Mouse (Mus musculus): ENCODE data around the gene Trim6.
"Not testable (repeated sequence)": the region's sequence is repeated elsewhere in the genome, so short reads cannot be mapped to it uniquely, and the experiment has no call there.

The Trim6 gene

GRCm38 (mm10) chr7:104218701-104219569 lies at the start of gene Trim6:
TSS of gene Trim6 (plus strand) at chr7:104218793.
- no peak for DNase-seq (ENCODE audit: low read depth in 1 of 2, low spot score in 2 of 2)

DNA sequence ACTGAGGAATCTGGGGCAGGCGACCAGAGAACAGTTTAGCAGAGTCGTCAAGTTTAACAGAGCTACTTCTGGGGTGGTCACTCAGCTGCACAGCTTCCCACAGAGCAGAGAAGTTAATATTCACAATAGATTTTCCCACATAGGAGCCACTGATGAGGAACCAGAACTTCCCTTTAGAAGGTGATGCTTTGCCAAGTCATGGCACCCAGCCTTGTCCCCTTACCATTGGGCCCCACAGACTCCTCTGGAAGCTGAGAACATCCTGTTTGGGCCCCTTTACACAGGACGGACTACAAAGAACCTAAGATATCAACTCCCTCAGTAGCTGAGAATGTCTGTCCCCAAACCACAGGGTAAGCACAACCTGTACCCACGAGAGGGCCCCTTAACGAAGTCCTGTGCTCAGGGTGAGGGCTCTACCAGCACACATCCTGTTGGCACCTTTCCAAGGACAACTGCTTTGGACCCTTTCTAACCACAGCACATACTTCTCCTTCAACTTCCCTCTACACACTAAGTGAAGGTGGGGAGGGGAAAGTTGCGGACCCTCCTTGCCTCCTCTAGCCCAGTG lies 48.9 kb upstream of the Trim6 start:
- DNase-seq (ENCODE audit: low read depth in 1 of 2, low spot score in 2 of 2), result no peak

DNA sequence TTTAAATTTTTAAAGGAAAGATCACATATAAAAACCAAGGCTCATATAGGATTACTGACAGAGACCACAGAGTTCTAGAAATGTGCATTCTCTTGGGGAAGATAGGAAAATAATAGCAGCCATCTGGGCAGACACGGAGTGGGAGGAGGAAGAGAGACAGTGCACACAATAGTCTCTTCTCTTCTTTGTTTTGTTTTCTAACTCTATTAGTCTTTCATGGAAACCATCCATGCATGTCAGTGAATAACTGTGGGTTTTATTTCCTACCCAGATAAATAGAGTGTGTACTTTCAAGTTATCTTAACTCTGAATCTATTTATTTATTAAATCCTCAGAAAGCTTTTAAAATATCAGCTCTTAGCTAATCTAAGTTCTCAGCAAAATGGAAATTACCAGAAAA lies 43.5 kb upstream of the Trim6 start:
- DNase-seq (ENCODE audit: low read depth in 1 of 2, low spot score in 2 of 2), result no peak

DNA sequence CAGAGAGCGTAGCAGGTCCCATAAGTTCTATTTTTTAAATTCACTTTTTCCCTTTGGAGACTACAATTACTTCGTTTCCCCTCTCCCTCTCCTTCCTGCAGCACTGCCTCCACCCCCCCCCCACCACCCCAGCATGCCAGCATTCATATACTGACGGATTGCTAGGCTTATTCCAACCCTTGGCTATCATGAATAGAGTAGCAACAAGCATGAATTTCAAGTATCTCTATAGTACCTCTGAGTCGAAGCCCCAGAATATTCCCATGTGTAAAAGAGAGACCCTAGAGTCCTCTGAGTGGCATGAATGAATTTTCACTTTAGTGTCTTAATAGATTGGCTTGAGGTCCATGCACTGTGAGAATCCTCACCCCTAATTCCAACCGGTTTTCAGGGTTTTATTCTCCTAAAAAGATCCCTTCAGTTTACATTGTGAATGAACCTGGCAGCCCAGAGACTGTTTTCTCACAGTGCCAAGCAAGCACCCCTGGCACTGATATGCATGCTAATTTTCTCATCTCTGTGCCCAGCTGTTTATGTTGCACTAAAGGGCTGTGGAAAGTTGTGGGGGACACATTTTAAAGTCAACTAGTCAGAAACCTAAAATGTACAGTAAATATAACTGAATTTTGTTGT lies 40.1 kb upstream of the Trim6 start:
- DNase-seq (ENCODE audit: low read depth in 1 of 2, low spot score in 2 of 2), result no peak

GRCm38 (mm10) chr7:104179074-104179473 lies 39.5 kb upstream of the Trim6 start:
- no peak for DNase-seq (ENCODE audit: low read depth in 1 of 2, low spot score in 2 of 2)

DNA sequence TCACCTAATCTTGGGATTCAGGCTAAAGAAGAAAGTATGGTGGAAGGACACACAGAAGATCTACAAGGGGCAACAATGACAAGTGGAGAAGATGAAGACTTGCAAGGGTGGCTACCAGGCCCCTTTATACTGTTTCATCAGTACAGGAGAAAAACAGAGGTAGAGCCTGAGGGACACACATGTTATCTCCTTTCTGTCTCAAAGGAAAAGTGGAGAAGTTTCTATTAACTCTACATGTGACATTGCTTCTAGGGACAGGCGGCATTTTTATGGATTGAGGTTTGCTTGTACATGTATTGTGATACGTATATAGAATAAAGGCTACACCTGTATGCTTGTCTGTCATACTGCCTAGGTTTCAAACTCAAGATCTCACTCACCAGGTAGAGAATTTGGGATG lies 35.3 kb upstream of the Trim6 start, which contains the start of gene Olfr648:
TSS of gene Olfr648 (minus strand) at position 101 of the 400 bp plus-strand sequence.
- no peak for DNase-seq (ENCODE audit: low read depth in 1 of 2, low spot score in 2 of 2)

GRCm38 (mm10) chr7:104191275-104191674 lies 27.3 kb upstream of the Trim6 start:
- DNase-seq (ENCODE audit: low read depth in 1 of 2, low spot score in 2 of 2), result no peak

DNA sequence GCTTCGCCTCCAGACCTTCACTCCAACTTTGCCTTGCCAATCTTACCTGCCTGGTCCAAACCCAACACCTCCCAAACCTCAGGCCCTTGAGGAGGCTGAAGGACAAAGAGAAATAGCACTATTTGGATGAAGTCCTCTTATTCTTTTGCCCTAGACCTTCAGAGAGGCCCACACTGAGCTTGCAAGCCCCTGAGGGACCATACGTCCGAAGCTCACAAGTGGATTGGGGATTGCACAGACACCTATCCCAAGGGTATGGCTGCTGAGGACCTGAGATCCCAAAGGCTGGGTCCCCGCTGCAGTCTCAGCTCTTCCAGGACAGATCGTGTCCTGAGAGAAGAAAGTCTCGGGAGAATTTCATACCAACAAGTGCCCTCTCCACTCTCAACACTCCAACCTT lies 22.7 kb upstream of the Trim6 start, which contains the start of gene Olfr649:
TSS of gene Olfr649 (minus strand) at position 101 of the 400 bp plus-strand sequence.
- no peak for DNase-seq (ENCODE audit: low read depth in 1 of 2, low spot score in 2 of 2)

DNA sequence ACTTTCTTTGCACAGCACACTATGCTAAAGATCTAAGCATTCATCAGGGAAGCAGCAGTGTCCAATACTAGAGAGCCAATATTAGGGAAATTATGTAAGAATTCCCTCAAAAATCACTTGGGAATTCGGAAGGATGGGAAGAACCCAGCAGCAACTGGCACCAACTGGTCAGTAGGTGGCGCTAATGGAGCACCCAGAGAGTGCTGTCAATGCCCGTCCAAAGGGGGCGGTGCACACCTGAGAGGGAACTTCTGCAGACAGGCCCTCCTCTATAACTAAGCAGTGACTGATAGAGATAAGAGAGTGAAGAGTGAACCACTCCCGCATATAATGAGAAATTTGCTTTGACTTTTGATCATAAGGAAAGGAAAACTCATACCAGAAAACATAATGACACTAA lies 18.8 kb upstream of the Trim6 start:
- DNase-seq (ENCODE audit: low read depth in 1 of 2, low spot score in 2 of 2), result peak in 1 of 2 experiments; percentile 27

- peak; percentile 26 to 41 for DNase-seq (ENCODE audit: low read depth in 1 of 2, low spot score in 2 of 2)
These were observed 12.4 kb upstream of the Trim6 start for GRCm38 (mm10) chr7:104206197-104206596.

GRCm38 (mm10) chr7:104216011-104216535 lies 2.5 kb upstream of the Trim6 start:
- no peak for DNase-seq (ENCODE audit: low read depth in 1 of 2, low spot score in 2 of 2)

- no peak for DNase-seq (ENCODE audit: low read depth in 1 of 2, low spot score in 2 of 2)
These were observed 712 bp upstream of the Trim6 start for GRCm38 (mm10) chr7:104217881-104218280.

DNA sequence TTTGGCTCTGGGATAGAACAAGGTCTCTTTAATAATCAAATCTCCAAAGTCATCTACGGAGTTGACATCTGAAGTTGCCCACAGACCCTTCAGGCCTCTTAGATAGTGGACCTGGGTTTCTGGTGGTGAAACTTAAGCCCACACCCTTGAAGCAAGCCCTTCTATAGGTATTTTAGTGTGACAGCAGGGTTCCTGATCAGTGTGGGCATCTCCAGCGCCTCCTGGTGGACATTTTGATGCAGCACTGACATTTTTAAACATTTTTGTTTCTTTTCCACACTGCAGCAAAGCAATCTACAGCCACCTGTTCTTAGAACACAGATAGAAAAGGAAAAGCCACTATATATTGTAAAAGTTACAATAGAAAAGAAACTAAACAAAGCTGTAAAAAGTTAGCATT lies 12.6 kb downstream of the Trim6 start:
- no peak for DNase-seq (ENCODE audit: low read depth in 1 of 2, low spot score in 2 of 2)

DNA sequence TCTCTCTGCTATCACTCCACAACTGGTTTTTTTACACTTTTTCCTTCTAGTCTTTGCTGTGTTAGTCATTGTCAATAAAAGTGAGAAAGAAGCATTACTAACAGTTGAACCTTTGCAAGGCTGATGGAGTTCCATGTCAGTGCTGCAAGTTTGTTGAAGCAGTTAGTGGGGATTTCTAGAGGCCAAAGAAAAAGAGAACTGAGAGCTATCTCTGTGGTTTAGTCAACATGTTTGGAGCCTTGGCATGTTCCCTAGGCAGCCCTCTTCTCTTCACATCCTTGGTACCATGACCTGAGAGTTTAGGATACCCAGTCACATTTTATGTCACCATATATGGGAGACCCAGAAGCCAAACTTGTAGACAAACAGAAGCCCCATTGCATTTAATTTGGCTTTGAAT lies 22.3 kb downstream of the Trim6 start:
- DNase-seq (ENCODE audit: low read depth in 1 of 2, low spot score in 2 of 2), result no peak

- no peak for DNase-seq (ENCODE audit: low read depth in 1 of 2, low spot score in 2 of 2)
These were observed 25.0 kb downstream of the Trim6 start for GRCm38 (mm10) chr7:104243616-104244015.

DNA sequence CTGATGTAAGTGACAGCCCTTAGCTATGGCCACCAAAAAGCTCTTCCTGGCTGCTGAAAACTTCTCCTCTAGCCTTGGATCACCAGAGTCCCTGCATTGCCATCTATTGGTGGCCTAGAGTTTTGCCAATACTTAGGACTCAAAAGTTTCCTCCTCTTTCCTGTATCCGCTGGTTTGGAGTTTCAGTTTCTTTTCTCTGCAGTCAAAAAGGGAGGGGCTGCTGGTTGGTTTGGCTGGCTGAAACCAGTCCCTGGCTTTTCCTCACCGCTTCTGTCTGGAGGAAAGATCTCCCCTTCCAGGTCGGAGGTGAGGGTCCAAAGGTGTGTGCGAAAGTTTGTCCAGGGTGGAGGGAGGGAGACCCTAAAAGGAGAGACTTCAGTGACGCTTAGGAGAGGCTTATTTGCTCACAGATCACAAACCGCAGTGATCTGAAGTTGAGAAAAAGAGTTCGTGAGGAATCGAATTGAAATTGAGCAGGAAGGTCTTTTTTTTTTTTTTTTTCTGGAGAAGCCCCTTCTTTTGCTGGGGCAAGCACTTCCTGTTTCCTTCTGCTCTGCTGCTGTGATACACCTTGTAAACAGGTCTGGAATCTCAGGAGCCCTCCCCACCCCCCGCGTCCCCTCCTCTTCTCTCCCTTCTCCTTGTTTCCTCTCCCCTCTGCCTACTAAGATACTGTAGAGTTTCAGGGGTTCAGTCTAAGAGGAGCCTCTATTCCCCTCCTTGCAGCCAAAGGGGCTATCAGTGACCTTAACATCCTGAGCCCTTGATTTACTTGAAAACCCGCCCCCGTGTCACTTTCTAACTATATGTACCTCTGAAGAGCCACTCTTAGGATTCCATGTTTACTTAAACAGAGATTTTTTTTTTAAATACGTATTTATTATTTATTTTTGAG lies 25.9 kb downstream of the Trim6 start, which contains the start of gene Trim34a:
TSS of gene Trim34a (plus strand) at position 171 of the 895 bp plus-strand sequence.
- peak; percentile 41 to 52 for DNase-seq (ENCODE audit: low read depth in 1 of 2, low spot score in 2 of 2)

DNA sequence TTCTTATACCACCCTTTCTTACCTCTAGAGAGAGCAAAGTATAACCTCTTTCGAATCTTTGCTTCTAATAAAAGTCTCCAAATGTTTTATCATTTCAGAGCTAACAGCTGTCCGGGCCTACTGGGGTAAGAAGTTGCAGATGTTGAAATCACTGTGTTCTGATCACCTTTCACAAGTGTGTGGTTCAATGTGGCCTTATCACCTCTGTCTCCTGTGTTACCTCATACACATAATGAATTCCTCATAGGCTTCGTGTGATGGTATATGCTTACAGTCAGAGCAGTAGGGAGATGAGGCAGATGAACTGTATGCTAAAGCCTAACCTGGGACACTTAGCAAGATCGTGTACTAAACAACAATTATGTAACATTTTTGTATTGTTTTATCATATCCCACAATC lies 41.8 kb downstream of the Trim6 start:
- not testable (repeated sequence) for DNase-seq (ENCODE audit: low read depth in 1 of 2, low spot score in 2 of 2)

- DNase-seq (ENCODE audit: low read depth in 1 of 2, low spot score in 2 of 2), result not testable (repeated sequence)
These were observed 46.7 kb downstream of the Trim6 start for GRCm38 (mm10) chr7:104265335-104265734.

DNA sequence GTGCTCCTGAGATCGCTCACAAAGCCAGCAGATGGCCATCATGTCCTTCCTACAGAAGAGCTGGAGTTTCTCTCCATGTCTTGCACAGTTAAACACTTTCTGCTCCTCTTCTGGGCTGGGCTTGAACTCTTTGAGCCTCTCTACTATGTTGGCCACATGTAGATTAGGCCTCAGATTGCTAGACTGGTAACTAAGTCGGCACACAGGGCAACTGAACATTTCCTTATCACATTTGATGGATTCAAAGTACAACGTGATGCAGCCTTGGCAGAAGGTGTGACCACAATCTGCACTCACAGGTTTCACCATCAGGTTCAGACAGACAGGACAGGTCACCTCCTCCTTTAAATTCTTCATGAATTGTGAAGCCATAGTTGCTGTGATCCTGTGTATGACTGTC lies 60.8 kb downstream of the Trim6 start:
- DNase-seq (ENCODE audit: low read depth in 1 of 2, low spot score in 2 of 2), result not testable (repeated sequence)

Measured in monocyte, adult 2 months (primary cell).